Mouse (Mus musculus) cerebellum, adult 2 months (tissue): ENCODE data around the gene Tbc1d16. TPM values are rescaled to one million over a fixed set of nuclear protein-coding genes. Genes with fewer than 3 reads are reported as not detected.

Experiments
- DNase-seq, 2 experiments: peaks; one replicate each; pipeline ENCODE4 v3.0.0; 2021
- H3K27ac ChIP-seq: fragments of 200-500 bp; 2 replicates; pipeline ENCODE4 v1.5.1; 2012; ENCODE audit warnings: low read length, control low read depth, inconsistent platforms; ENCODE audit not compliant: insufficient read depth
- H3K27me3 ChIP-seq: fragments of 200-500 bp; 2 replicates; pipeline ENCODE4 v1.6.1; 2012; ENCODE audit warnings: inconsistent platforms, mild to moderate bottlenecking, low read length, moderate library complexity; ENCODE audit not compliant: control insufficient read depth, insufficient read depth
- H3K4me1 ChIP-seq: fragments of 200-500 bp; 2 replicates; pipeline ENCODE4 v1.6.1; 2011; ENCODE audit warnings: low read length; ENCODE audit not compliant: control insufficient read depth, insufficient read depth
- H3K4me3 ChIP-seq: fragments of 200-500 bp; replicated peaks from 2 replicates; pipeline ENCODE3; 2011; ENCODE audit warnings: mild to moderate bottlenecking, low read depth, low read length, control low read depth; ENCODE audit not compliant: insufficient read depth
- CTCF ChIP-seq: fragments of 200-500 bp; IDR thresholded peaks from 2 replicates; pipeline ENCODE4 v1.5.1; 2011; ENCODE audit warnings: low read depth, mild to moderate bottlenecking, control low read depth, low read length, moderate library complexity, borderline replicate concordance; ENCODE audit not compliant: insufficient read depth
- POLR2A ChIP-seq: fragments of 200-500 bp; IDR thresholded peaks from 2 replicates; pipeline ENCODE4 v1.6.1; 2011; ENCODE audit warnings: low read length, control low read depth, borderline replicate concordance; ENCODE audit not compliant: insufficient read depth
- WGBS: fragments of 180-500 bp; shearing (Covaris S2); methylation state at CpG from one replicate; pipeline ENCODE4 v1.1.7; 2018; 5-methylcytosine and 5-hydroxymethylcytosine counted together
- polyA plus RNA-seq: library from polyadenylated mRNA; depleted of rRNA; stranded (reverse); fragments of >200 nt; gene quantifications from 2 replicates; pipeline ENCODE4 v1.2.3, GENCODE M21; 2012

Tbc1d16 gene
- polyA plus RNA-seq, 1 experiment: 32.5 TPM

DNA sequence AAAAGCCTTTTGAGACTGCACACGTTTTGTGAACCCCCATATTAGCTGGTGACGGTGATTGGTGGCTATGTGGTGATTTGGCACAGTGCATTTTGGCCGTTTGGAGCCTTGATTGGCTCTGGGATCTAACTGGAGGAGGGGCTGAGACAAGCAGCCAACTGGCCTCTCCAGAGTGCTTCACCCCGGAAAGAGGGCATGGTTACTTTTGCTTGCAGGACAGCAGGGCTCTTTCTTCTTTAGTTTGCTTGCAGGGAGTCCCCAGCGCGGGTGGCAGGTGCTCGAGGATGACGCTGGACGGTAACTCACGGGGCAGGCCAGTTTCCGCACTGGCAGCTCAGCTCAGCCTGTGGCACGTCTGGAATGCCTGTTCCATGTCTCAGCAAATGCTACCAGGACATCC lies 101.2 kb downstream of the Tbc1d16 start:
- no peak for TF ChIP-seq CTCF
- TF ChIP-seq POLR2A: no peak
- Histone ChIP-seq H3K27ac (no peak overlapping the region), H3K4me1 (peaks cover 26% of the 10 kb centered on the region), H3K27me3 (no peaks in the 10 kb centered on the region), H3K4me3 (no peak overlapping the region)
- no peak for DNase-seq
- WGBS: 71% methylated on average over 12 of the region's 12 CpGs

DNA sequence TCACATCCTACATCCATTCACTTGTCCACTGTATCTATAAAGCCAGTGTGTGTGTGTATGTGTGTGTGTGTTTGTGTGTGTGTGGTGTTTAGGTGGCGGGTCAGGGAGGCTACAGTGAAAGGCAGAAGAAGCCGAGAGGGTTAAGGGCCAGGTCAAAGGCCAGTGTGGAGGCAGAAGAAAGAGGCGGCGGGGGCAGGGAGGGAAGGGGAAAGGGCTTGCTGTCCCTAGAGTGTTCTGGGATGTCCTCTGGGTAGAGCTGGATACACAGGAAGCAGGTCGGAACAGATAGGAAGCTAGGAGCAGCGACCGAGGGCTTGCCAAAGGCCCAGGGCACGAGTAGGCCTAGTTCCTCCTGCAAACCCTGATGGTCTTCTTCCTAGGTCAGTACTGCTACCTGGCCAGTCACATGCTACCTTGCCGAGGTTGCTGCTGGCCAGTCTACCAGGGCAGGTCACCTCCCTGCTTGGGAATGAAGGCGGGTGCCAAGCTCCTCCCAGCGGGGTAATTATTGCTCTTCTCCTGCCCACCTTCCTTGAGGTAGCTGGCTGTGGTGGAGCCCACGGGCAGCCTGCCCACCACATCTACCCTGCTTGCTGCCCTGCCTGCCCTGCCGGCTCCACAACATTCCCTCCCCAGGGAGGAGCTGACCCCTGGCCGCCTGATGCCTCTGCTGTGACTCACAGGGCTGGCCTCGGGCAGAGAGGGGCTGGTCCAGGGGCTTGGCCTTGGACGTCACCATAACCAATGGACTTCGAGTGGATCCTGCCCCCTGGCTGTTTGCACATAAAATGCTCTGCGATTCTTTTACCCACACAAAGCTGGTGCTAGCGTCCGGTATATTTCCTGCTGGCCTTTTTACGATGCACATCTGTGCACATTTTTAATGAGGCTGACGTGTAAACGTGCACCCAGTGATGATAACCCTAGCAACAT lies 102.1 kb downstream of the Tbc1d16 start:
- peak; percentile 21; the same call in 1 of the 2 replicates for TF ChIP-seq CTCF
- TF ChIP-seq POLR2A: no peak
- Histone ChIP-seq H3K4me3 (no peak overlapping the region), H3K27ac (no peak overlapping the region), H3K4me1 (peaks cover 23% of the 10 kb centered on the region), H3K27me3 (no peaks in the 10 kb centered on the region)
- peak in 1 of 2 experiments; percentile 34 for DNase-seq
- WGBS: 73% methylated on average over 23 of the region's 23 CpGs

DNA sequence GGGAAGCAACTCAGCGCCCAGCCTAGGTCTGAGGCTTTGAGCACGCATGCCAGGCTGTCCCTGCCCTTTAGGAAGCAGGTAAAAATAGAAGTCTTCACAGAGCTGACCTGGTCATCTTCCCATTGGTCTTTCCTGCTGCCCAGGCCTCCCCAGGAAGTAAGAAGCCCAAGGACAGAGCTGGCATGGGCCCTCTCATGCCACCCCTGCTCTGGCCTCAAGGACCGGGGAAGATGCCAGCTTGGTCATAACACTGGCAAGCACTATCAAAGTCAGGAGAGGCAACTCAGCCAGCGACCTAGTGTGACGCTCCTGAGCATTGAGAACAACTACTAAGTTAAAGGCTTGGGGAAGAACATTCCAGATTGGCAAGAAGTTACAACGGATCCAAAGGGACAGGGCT lies 103.8 kb downstream of the Tbc1d16 start:
- no peaks in the 10 kb centered on the region for H3K27me3 ChIP-seq
- peaks cover 23% of the 10 kb centered on the region for H3K4me1 ChIP-seq
- H3K4me3 ChIP-seq: no peak overlapping the region
- no peak overlapping the region for H3K27ac ChIP-seq
- TF ChIP-seq CTCF (no peak), POLR2A (no peak)
- DNase-seq: peak in 1 of 2 experiments; percentile 39
- 43% methylated on average over 6 of the region's 6 CpGs for WGBS

DNA sequence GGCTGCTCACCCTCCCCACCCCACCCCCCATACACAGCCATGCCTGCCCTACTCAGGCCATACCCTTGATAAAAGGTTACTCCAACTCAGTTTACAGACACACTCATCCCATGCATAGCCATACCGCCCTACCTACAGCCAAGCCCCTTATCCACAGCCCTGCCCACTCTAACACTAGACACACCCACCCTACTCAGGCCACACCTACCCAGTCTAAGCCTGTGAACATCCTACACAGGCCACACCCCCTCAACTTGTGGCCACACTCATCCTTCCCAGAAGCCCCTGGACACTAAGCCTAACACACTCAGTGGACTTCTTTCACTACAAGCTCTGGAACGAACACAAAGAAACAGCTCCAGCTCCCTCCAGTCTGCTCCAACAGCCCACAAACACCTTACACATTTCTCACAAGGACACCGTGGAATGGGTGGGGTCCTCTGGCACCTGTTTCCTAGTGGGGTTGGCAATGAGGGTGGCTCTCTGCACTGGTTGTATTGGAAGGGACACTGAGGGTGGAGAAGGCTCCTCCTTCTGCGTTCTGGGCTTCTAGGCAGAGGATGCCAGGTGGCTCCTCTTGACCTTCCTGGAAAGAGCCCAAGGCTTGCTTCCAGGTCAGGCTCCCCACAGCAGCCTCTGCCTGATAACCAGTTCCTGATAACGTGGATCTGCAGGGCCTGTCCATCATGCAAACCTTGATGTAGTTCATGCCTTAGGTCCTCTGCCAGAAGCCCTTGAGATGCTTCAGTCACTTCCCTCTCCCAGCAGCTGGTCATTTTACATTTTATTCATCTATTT lies 104.6 kb downstream of the Tbc1d16 start:
- H3K4me1 ChIP-seq: peaks cover 23% of the 10 kb centered on the region
- no peak overlapping the region for H3K27ac ChIP-seq
- no peak overlapping the region for H3K4me3 ChIP-seq
- TF ChIP-seq POLR2A (no peak), CTCF (no peak)
- no peaks in the 10 kb centered on the region for H3K27me3 ChIP-seq
- WGBS: 53% methylated on average over 5 of the region's 5 CpGs
- no peak for DNase-seq

DNA sequence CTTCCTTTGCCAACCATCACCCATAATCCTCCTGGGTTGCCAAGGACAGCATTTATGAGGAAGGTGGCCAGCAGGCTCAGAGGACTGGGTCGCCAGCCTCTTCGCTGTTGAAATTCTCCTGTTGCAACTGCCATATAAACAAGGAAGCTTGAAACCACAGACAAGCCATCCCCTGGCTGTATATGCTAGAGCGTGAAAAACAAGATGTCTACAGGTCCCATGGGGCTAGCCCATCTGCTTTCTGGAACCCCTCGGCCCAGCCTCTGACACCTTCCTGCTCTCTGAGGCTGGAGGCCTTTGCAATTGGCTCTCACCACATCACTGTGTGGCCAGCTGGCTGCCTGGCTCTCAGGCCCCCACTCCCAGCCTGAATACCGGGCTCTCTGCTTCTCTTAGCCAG lies 105.9 kb downstream of the Tbc1d16 start:
- TF ChIP-seq CTCF (no peak), POLR2A (no peak)
- H3K4me3 ChIP-seq: no peak overlapping the region
- H3K27me3 ChIP-seq: no peaks in the 10 kb centered on the region
- DNase-seq: no peak
- H3K4me1 ChIP-seq: peaks cover 27% of the 10 kb centered on the region
- no peak overlapping the region for H3K27ac ChIP-seq
- 56% methylated on average over 5 of the region's 5 CpGs for WGBS

DNA sequence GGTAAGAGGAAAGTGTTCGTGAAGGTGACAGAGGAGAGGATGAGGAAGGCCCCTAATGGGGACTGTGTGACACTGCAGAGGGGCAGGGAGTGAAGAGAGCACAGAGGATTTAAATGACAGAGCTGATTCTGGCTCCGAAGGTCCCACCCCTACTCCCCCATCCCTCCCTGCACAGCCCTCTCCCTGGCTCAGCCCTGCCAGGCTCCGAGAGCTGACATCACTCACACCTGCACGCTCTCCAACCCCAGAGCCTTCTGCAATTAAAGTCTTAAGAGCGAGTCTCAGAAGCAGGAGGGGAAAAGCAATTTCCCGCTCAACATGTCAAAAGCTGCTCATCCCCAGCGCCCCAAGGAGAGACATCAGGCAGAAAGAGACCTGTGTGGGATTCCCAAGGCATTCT lies 109.4 kb downstream of the Tbc1d16 start:
- DNase-seq: no peak
- Histone ChIP-seq H3K27ac (no peak overlapping the region), H3K4me1 (peaks cover 22% of the 10 kb centered on the region), H3K27me3 (no peaks in the 10 kb centered on the region), H3K4me3 (no peak overlapping the region)
- 81% methylated on average over 7 of the region's 7 CpGs for WGBS
- no peak for TF ChIP-seq POLR2A
- TF ChIP-seq CTCF: no peak

DNA sequence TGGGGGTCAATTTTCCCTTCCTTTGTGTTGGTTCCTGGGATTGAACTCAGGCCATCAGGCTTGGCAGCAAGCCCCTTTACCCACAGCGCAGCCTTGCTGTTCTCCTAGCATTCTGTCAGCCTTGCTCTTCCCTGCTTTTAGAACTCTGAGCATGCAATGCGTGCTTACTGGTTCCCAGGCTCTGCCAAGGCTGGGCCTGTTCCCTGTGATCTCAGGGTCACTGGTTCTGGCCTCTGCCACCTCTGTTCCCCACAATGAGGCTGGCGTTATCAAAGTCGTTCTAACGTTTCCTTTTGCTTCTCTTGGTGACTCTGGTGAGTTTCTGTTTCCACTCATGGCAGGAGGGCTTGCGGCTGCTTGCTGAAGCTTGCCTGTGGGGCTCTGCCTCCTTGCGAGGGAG lies 110.4 kb downstream of the Tbc1d16 start:
- no peak for DNase-seq

More for the DNA sequence above, 110.4 kb downstream of the Tbc1d16 start:
- H3K4me3 ChIP-seq: no peak overlapping the region
- H3K27ac ChIP-seq: no peak overlapping the region
- H3K4me1 ChIP-seq: peaks cover 13% of the 10 kb centered on the region
- H3K27me3 ChIP-seq: no peaks in the 10 kb centered on the region
- TF ChIP-seq CTCF: no peak
- no peak for TF ChIP-seq POLR2A
- 75% methylated on average over 7 of the region's 7 CpGs for WGBS
